Mouse (Mus musculus): ENCODE results near the gene Dph1.

Dph1 gene

DNA sequence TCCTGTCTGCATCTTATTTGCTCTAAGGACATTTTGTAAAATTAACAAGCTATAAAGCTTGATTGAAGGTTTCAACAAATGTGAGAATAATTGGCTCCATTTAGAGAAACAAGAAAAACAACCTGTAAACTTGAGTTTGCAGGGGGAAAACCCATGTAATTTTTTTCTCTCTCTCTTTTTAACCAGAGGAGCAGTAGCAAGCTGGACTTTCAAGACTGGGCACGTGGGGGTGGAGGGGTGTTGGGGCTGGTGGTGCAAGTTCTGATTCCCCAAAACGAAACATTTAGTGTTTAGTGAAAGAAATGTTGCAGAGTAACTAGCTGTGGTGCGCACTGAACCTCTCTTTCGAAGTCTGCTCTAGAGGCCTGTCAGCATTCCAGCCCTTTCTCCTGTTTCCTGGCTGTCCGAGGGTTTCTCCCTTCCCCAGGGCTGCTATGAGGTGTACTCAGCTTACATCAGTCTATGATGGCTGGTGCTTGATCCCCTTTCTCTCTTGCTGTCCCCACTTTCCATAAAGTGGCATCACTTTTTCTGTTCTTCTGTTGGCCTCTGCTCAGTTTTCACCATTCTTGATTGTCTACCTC, 56.5 kb downstream of the Dph1 start:
- DNase-seq (ENCODE audit: low spot score in 2 of 2): no peak

DNA sequence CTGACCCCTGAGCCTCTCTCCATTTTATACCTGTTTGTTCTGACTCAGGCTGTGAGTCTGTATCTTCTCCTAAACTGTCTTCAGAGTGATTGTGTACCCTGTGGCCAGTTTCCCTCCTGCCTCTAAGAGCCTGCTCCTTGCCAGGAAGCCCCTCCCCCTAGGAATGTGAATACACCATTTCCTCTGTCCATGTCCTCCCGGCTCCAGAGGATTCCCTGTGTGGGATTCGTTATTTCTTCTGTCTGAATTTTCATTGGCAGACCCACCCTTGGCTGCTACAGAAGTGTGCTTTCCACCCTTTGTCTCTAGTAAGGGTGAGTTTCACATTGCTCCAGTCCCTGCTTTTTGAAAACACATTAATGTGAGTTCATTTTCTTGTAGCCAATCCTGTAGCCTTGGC, 57.1 kb downstream of the Dph1 start:
- no peak for DNase-seq (ENCODE audit: low spot score in 2 of 2)

DNA sequence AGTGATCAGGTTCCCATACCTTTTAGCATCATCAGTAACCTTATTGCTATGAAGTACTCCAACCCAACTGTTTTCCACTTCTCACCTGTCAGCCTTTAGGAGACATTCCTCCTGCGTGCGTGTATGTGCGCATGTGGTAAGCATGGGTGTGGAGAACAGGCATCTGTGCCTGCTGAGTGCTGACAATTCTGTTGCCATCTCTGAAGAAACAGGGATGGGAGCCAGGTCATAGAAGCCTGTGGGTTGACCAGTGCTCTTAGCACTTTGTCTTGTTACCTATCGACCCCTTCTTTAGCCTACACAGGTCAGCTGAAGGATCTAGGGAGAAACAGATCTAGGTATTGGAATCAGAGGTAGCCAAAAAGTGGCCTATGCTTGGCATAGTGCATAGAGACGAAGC, 57.6 kb downstream of the Dph1 start:
- no peak for DNase-seq (ENCODE audit: low spot score in 2 of 2)

DNA sequence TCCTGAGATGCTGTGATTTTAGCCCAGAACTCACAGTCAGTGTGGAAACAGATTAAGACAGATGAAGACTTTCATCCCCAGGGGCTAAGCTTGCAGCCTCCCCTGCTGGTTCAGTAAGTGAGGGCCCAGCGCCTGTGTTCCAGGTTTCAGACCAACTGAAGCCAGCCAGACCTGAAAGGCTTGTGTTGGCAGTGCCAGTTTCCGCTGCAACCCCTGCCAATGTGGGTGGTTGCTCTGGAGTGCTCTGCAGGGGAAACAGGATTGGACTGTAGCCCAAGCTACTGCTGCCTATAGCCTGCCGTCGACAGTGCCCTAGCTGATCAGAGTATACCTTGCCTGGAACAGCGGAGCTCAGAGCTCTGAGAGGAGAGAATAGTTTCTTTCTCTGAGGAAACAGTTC, 58.8 kb downstream of the Dph1 start:
- no peak for DNase-seq (ENCODE audit: low spot score in 2 of 2)

DNA sequence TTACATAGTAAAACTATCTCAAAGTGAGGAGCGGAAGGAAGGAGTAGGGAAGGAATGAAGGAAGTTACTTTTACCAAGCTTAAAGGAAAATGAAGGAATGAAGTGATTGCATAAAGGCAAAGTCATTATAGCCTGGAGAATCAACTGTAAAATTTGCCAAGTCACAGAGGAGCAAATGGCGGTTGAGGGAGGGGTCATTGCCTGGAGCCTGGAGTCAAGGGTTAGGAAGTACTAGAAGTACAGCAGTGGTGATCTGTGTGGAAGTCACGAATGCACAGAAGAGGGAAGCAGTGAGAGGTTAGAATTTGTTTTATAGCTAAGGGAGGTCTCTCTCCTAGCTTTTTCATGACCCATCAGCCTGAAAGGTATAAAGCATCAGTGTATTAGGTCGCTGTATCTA, 59.7 kb downstream of the Dph1 start:
- no peak for DNase-seq (ENCODE audit: low spot score in 2 of 2)

DNA sequence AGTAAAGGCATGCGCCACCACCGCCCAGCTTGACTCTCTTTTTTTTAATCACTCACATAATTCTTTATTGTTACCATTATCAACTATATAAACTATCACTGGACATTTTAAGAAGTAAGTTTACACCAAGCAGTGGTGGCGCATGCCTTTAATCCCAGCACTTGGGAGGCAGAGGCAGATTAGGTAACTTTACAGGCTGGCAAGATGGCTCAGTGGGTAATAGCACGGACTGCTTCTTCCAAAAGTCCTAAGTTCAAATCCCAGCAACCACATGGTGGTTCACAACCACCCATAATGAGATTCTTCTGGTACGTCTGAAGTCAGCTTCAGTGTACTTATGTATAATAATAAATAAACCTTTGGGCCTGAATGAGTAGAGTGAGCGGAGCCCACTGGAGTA, 61.6 kb downstream of the Dph1 start:
- DNase-seq (ENCODE audit: low spot score in 2 of 2): no peak
